Mouse (Mus musculus): Measurements from ENCODE around the gene Cks2.

Gene Cks2

GRCm38 (mm10) chr13:51681634-51682033 is 36.6 kb downstream of the Cks2 start:
- no peak for DNase-seq

GRCm38 (mm10) chr13:51685290-51685966 is 40.4 kb downstream of the Cks2 start:
- no peak for DNase-seq

- DNase-seq = no peak
These were observed 41.9 kb downstream of the Cks2 start for GRCm38 (mm10) chr13:51686966-51687365.

- no peak for DNase-seq
These were observed 43.7 kb downstream of the Cks2 start for GRCm38 (mm10) chr13:51688688-51689087.

- DNase-seq = no peak
These were observed 51.4 kb downstream of the Cks2 start for GRCm38 (mm10) chr13:51696481-51696880.

GRCm38 (mm10) chr13:51697455-51697854 is 52.4 kb downstream of the Cks2 start:
- no peak for DNase-seq

- no peak for DNase-seq
These were observed 52.9 kb downstream of the Cks2 start for GRCm38 (mm10) chr13:51697897-51698296.

- no peak for DNase-seq
These were observed 53.3 kb downstream of the Cks2 start for GRCm38 (mm10) chr13:51698318-51698717.
